Mouse (Mus musculus): ENCODE data around the gene Nemp2. TPM values are rescaled to one million over a fixed set of nuclear protein-coding genes. Genes with fewer than 3 reads are reported as not detected.

Gene Nemp2
- polyA plus RNA-seq, 1 experiment from 2014 or later = 5.8 TPM

DNA sequence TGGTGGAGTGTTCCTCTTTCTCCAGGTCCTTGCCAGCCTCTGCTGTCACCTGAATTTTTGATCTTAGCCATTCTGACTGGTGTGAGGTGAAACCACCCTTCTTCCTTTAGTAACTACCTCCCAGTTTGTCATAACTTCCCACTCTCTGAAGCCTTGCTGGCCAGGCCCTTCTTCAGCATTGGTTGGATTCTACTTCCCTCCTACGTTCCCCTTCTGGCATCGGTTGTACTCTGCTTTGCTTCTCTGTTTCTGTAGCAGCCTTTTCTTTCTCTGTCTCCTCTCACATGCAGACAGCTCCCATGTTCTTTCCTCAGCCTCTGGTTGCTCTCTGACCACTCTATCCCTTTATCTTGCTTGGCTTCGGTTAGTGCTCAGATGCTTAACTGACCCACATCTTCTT is 29.0 kb upstream of the Nemp2 start:
- no peak overlapping the region for H3K27ac ChIP-seq
- no peaks in the 10 kb centered on the region for H3K4me1 ChIP-seq (replicated peaks; ENCODE audit: insufficient read depth, low read length)
- no peak overlapping the region for H3K4me2 ChIP-seq (ENCODE audit: low read length)
- TF ChIP-seq CTCF (IDR thresholded peaks at IDR 0.05; ENCODE audit: low read depth) = no peak
- DNase-seq (ENCODE audit: low spot score) = no peak
- no peak overlapping the region for H3K4me3 ChIP-seq (replicated peaks; ENCODE audit: low read depth, low read length)
- no peak overlapping the region for H3K9ac ChIP-seq (ENCODE audit: low read depth, low read length)
- no peak for ATAC-seq (replicated peaks; ENCODE audit: low FRiP score, low read depth)
- no peaks in the 10 kb centered on the region for H3K9me3 ChIP-seq (replicated peaks; ENCODE audit: low read length)
- WGBS = 95% methylated on average over 3 of the region's 3 CpGs
- no peaks in the 10 kb centered on the region for H3K36me3 ChIP-seq (ENCODE audit: insufficient read depth, low read length)
- H3K27me3 ChIP-seq (ENCODE audit: insufficient read depth, low read length) = no peaks in the 10 kb centered on the region

DNA sequence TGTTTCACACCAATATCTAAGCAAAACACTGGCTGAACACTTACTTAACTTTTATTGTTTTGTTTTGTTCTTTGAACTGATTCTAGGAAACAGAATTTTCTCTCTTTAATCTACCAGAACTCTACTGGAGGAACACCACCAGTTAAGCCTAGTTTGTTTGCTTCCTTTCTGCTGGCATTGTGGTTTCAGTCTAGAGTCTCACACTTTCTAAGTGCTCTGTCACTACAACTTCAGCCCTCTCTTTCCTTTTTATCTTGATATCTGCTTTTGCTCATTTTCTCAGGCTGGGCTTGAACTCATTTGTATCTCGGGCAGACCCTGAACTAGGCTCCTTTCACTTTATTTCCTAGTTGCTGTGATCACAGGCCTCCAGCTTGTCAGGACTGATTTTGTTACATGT is 22.8 kb upstream of the Nemp2 start:
- DNase-seq (ENCODE audit: low spot score) = no peak
- no peak for ATAC-seq (replicated peaks; ENCODE audit: low FRiP score, low read depth)
- no peak for TF ChIP-seq CTCF (IDR thresholded peaks at IDR 0.05; ENCODE audit: low read depth)
- no peaks in the 10 kb centered on the region for H3K36me3 ChIP-seq (ENCODE audit: insufficient read depth, low read length)
- 88% methylated on average over 1 of the region's 1 CpGs for WGBS
- no peak overlapping the region for H3K9ac ChIP-seq (ENCODE audit: low read depth, low read length)
- no peak overlapping the region for H3K4me2 ChIP-seq (ENCODE audit: low read length)
- H3K4me1 ChIP-seq (replicated peaks; ENCODE audit: insufficient read depth, low read length) = no peaks in the 10 kb centered on the region
- H3K27ac ChIP-seq = no peak overlapping the region
- H3K4me3 ChIP-seq (replicated peaks; ENCODE audit: low read depth, low read length) = no peak overlapping the region
- H3K9me3 ChIP-seq (replicated peaks; ENCODE audit: low read length) = no peaks in the 10 kb centered on the region
- no peaks in the 10 kb centered on the region for H3K27me3 ChIP-seq (ENCODE audit: insufficient read depth, low read length)

DNA sequence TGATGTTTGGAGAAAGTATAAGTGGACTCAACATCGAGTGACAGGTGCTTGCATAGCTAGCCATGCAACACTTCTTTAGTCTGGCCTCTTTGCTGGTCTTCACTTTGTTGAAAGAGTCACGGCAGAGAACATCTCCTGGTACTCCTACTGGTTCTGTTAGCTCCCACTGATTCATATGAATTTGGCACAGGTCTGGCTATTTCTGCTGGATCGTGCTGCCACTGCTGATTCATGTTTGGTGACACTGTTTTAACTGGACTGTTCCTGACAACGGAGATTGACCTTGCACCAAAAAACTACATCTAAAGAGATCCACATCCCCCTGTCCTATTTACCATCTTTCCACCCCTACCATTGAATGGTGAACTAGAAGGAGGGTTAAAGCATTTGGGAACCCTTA is 22.0 kb upstream of the Nemp2 start:
- WGBS = 83% methylated on average over 4 of the region's 4 CpGs
- no peaks in the 10 kb centered on the region for H3K9me3 ChIP-seq (replicated peaks; ENCODE audit: low read length)
- no peak overlapping the region for H3K27ac ChIP-seq
- H3K9ac ChIP-seq (ENCODE audit: low read depth, low read length) = no peak overlapping the region
- no peaks in the 10 kb centered on the region for H3K4me1 ChIP-seq (replicated peaks; ENCODE audit: insufficient read depth, low read length)
- DNase-seq (ENCODE audit: low spot score) (no peak), ATAC-seq (replicated peaks; ENCODE audit: low FRiP score, low read depth) (no peak)
- TF ChIP-seq CTCF (IDR thresholded peaks at IDR 0.05; ENCODE audit: low read depth) = no peak
- no peaks in the 10 kb centered on the region for H3K27me3 ChIP-seq (ENCODE audit: insufficient read depth, low read length)
- H3K36me3 ChIP-seq (ENCODE audit: insufficient read depth, low read length) = no peaks in the 10 kb centered on the region
- no peak overlapping the region for H3K4me2 ChIP-seq (ENCODE audit: low read length)
- H3K4me3 ChIP-seq (replicated peaks; ENCODE audit: low read depth, low read length) = no peak overlapping the region

DNA sequence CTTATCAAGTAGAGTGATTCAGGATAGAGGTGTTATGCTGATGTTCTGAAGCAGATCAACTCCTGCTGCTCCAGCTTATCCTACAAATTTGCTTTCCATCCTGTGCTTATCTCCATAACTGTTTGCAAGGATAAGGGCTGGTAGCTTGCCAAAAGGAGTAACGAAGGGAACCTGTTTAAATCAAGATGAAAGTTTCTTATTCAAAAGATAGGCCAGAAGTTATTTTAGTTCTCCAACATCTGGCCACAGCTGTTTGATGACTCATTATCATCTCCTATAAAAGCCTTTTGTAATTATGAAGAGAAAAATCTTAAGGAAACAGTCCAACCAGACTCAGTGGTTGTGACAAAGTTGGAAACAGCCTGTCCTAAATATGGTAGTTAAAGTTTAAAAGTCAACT is 12.3 kb upstream of the Nemp2 start:
- H3K4me3 ChIP-seq (replicated peaks; ENCODE audit: low read depth, low read length) = no peak overlapping the region
- H3K9ac ChIP-seq (ENCODE audit: low read depth, low read length) = no peak overlapping the region
- DNase-seq (ENCODE audit: low spot score) (no peak), ATAC-seq (replicated peaks; ENCODE audit: low FRiP score, low read depth) (no peak)
- no peaks in the 10 kb centered on the region for H3K4me1 ChIP-seq (replicated peaks; ENCODE audit: insufficient read depth, low read length)
- no peak overlapping the region for H3K27ac ChIP-seq
- no peak overlapping the region for H3K4me2 ChIP-seq (ENCODE audit: low read length)
- no peaks in the 10 kb centered on the region for H3K36me3 ChIP-seq (ENCODE audit: insufficient read depth, low read length)
- WGBS = 50% methylated on average over 1 of the region's 1 CpGs
- no peaks in the 10 kb centered on the region for H3K9me3 ChIP-seq (replicated peaks; ENCODE audit: low read length)
- H3K27me3 ChIP-seq (ENCODE audit: insufficient read depth, low read length) = no peaks in the 10 kb centered on the region
- TF ChIP-seq CTCF (IDR thresholded peaks at IDR 0.05; ENCODE audit: low read depth) = no peak

DNA sequence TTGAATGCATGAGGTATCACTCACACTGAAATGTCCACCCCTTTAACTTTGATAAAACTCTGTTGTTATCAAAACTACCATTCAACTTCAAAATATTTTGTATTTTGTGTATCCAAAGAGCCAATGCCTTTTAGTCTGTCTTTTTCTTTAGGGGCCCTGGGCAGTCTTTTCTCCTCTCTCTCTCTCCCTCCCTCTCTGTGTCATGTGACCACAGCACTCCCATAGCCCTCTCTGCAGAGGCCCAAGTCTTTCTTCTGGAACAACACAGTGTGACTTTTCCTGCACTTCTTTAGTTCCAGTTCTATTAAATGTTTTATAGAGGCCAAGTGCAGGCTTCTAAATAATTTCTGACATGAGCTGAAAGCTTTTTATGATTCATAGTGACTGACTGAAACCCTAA is 10.1 kb upstream of the Nemp2 start:
- TF ChIP-seq CTCF (IDR thresholded peaks at IDR 0.05; ENCODE audit: low read depth) = no peak
- H3K9me3 ChIP-seq (replicated peaks; ENCODE audit: low read length) = no peaks in the 10 kb centered on the region
- ATAC-seq (replicated peaks; ENCODE audit: low FRiP score, low read depth) = no peak
- H3K4me2 ChIP-seq (ENCODE audit: low read length) = no peak overlapping the region
- no peak overlapping the region for H3K4me3 ChIP-seq (replicated peaks; ENCODE audit: low read depth, low read length)
- no peaks in the 10 kb centered on the region for H3K4me1 ChIP-seq (replicated peaks; ENCODE audit: insufficient read depth, low read length)
- no peak overlapping the region for H3K27ac ChIP-seq
- H3K36me3 ChIP-seq (ENCODE audit: insufficient read depth, low read length) = no peaks in the 10 kb centered on the region
- no peak for DNase-seq (ENCODE audit: low spot score)
- H3K9ac ChIP-seq (ENCODE audit: low read depth, low read length) = no peak overlapping the region
- H3K27me3 ChIP-seq (ENCODE audit: insufficient read depth, low read length) = no peaks in the 10 kb centered on the region

DNA sequence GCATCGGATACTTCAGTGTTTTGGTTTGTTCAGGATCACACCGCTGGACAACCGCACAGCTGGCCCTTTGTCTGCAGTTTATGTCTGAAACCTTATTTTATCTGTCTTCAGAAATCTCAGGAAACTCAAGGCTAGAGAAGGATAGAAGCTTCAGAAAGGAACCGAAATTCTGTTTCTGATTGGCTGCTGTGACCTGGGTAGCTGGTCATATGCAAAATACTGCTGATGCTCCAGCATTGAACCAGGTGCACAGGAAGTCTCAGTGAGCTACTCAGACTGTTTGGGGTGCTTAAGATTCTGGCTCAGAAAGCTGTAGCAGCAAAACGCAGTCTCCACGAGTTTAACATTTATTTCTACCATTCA is 415 bp downstream of the Nemp2 start:
- Histone ChIP-seq H3K36me3 (ENCODE audit: insufficient read depth, low read length) (no peaks in the 10 kb centered on the region), H3K4me1 (replicated peaks; ENCODE audit: insufficient read depth, low read length) (peaks cover 3% of the 10 kb centered on the region; the same call in 1 of the 2 replicates), H3K9ac (ENCODE audit: low read depth, low read length) (peak overlapping the region; percentile 73), H3K27ac (peak overlapping the region; percentile 77), H3K27me3 (ENCODE audit: insufficient read depth, low read length) (no peaks in the 10 kb centered on the region), H3K4me3 (replicated peaks; ENCODE audit: low read depth, low read length) (peak overlapping the region; percentile 95), H3K4me2 (ENCODE audit: low read length) (peak overlapping the region; percentile 53), H3K9me3 (replicated peaks; ENCODE audit: low read length) (no peaks in the 10 kb centered on the region)
- TF ChIP-seq CTCF (IDR thresholded peaks at IDR 0.05; ENCODE audit: low read depth) = no peak
- DNase-seq (ENCODE audit: low spot score) (peak; percentile 67), ATAC-seq (replicated peaks; ENCODE audit: low FRiP score, low read depth) (peak; percentile 67)
- WGBS = under 1% methylated on average over 6 of the region's 6 CpGs

DNA sequence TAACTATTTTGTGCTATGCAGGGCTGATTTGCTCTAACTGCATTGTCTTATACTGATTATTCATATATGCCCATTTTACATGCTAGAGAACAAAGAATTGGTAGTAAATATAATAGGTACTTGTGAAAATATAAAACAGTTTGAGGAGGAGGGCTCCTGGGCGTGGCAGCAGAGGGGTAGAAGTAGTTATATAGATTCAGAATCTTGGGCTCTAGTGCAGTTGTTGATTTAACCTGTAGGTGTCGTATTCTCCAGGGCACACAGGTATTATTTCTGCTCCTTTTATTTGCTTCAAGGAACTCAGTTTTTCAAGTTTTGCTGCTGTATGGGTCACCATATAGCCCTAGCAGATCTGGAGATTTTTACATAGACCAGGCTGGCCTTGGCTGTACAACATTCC is 1.1 kb downstream of the Nemp2 start:
- Histone ChIP-seq H3K4me1 (replicated peaks; ENCODE audit: insufficient read depth, low read length) (peaks cover 3% of the 10 kb centered on the region; the same call in 1 of the 2 replicates), H3K4me3 (replicated peaks; ENCODE audit: low read depth, low read length) (peak overlapping the region; percentile 95; the same call in 1 of the 2 replicates), H3K4me2 (ENCODE audit: low read length) (peak overlapping the region; percentile 53), H3K36me3 (ENCODE audit: insufficient read depth, low read length) (no peaks in the 10 kb centered on the region), H3K27me3 (ENCODE audit: insufficient read depth, low read length) (no peaks in the 10 kb centered on the region), H3K27ac (no peak overlapping the region), H3K9me3 (replicated peaks; ENCODE audit: low read length) (no peaks in the 10 kb centered on the region), H3K9ac (ENCODE audit: low read depth, low read length) (no peak overlapping the region)
- peak; percentile 46 for TF ChIP-seq CTCF (IDR thresholded peaks at IDR 0.05; ENCODE audit: low read depth)
- WGBS = 55% methylated on average over 2 of the region's 2 CpGs
- DNase-seq (ENCODE audit: low spot score) (no peak), ATAC-seq (replicated peaks; ENCODE audit: low FRiP score, low read depth) (no peak)
